ENCODE assay signal across 18 mouse cellular contexts in the genomic region with DNA sequence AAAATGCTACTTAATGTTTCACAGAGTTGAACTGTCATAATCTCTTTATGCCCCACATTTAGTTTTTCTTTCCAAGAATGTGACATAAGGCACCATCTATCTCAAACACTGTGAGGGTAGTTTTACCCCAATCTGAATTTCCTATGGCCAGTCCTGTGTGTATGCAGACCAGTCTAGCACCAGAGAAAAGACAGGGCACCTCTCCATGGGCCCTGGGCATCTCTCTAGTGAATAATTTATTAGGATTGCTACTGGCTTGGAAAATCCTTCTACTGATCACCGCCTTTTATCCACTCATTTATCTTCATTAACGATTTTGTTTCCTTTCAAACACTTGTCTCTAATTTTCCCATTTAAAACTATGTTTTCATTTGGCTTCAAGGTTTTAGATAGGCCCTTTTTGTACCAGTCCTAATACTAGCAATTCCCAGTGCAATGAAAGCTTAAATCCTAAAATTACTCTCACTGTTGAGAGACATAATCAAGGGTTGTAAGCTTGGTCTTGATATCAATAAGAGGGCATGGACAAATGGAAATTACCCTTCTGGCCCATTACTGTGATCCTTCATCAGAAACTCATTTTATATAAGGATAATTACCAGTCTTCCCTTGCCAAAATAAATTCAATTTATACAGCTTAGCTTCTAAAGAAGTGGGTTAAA. TPM values are rescaled to one million over a fixed set of nuclear protein-coding genes. Genes with fewer than 3 reads are reported as not detected.
"Had no signal": no experiment of that assay in that cellular context is flagged by ENCODE, and none has a peak within 500 bp of the region (broad histone marks: within the 10 kb centered on the region; RNA-seq: fewer than 3 reads in every experiment).

No protein-coding gene starts in this region.

- H3K36me3 ChIP-seq: lung, embryonic 15.5 days; midbrain, embryonic 13.5 days; midbrain, embryonic 15.5 days; neural tube, embryonic 12.5 days; stomach, embryonic 15.5 days had no signal

- H3K4me3 ChIP-seq: lung, embryonic 15.5 days; megakaryocyte, embryonic 14.5 days; midbrain, embryonic 13.5 days; midbrain, embryonic 15.5 days; neural tube, embryonic 12.5 days; stomach, embryonic 15.5 days had no signal

- H3K27ac ChIP-seq: lung, embryonic 15.5 days; macrophage; midbrain, embryonic 13.5 days; midbrain, embryonic 15.5 days; neural tube, embryonic 12.5 days; stomach, embryonic 15.5 days; stomach, postnatal 0 days had no signal

- DNase-seq: lung, postnatal 14 days; lung, postnatal 36 days; right cerebral cortex, postnatal 14 days; thymus, adult 2 months; thymus, postnatal 25 days; thymus, postnatal 4 days had no signal

- H3K4me1 ChIP-seq: lung, embryonic 15.5 days; megakaryocyte, embryonic 14.5 days; midbrain, embryonic 13.5 days; midbrain, embryonic 15.5 days; neural tube, embryonic 12.5 days; stomach, embryonic 15.5 days had no signal

- H3K9ac ChIP-seq: lung, embryonic 15.5 days; midbrain, embryonic 13.5 days; midbrain, embryonic 15.5 days; neural tube, embryonic 12.5 days; stomach, embryonic 15.5 days had no signal

- H3K4me2 ChIP-seq: lung, embryonic 15.5 days; midbrain, embryonic 11.5 days; midbrain, embryonic 13.5 days; midbrain, embryonic 15.5 days; neural tube, embryonic 12.5 days; stomach, embryonic 15.5 days had no signal

- H3K27me3 ChIP-seq: lung, embryonic 15.5 days; megakaryocyte, embryonic 14.5 days; midbrain, embryonic 13.5 days; midbrain, embryonic 15.5 days; neural tube, embryonic 12.5 days; stomach, embryonic 15.5 days had no signal

- ATAC-seq: lung, postnatal 0 days; midbrain, embryonic 13.5 days; midbrain, embryonic 15.5 days had no signal

- H3K9me3 ChIP-seq: lung, embryonic 15.5 days; midbrain, embryonic 13.5 days; midbrain, embryonic 15.5 days; neural tube, embryonic 12.5 days; stomach, embryonic 15.5 days had no signal

RNA-seq across cellular contexts. Expression of a gene that starts 52.8 kb away (rescaled TPM):
- total RNA-seq: megakaryocyte progenitor cell, adult 5-6 weeks had no signal
- polyA plus RNA-seq: neural tube, embryonic 14.5 days had no signal
